Mouse (Mus musculus) E14TG2a.4 (cell line): ENCODE measurements at regions not wholly inside any gene's neighbourhood (a gene's known extent, or its start where the extent isn't known, plus 50 kb on each side); places are given as distances from the start of the nearest gene placed in this dataset.

Experiments used
- CTCF ChIP-seq: conservative IDR thresholded peaks from 2 replicates; pipeline ENCODE4 v1.5.1; 2014; ENCODE audit warnings: low read length
- NANOG ChIP-seq: IDR thresholded peaks from 2 replicates; pipeline ENCODE4 v1.6.1; 2014; ENCODE audit warnings: borderline replicate concordance, low read length, mixed read lengths

- TF ChIP-seq CTCF = no peak
- TF ChIP-seq NANOG = no peak
Measured at GRCm38 (mm10) chr12:110186381-110186780, 92.5 kb upstream of the Dio3 start.
